Mouse (Mus musculus) embryonic stem cell, embryonic (primary cell): ENCODE results near the gene Riiad1.

Source experiments
- CTCF ChIA-PET, 4 experiments: fragments of 300-600 bp in 2 of 4; fragments of 350-600 bp in 2 of 4; sonication (Branson Sonifier 250); formaldehyde crosslinking; loops; one replicate each; lab custom pipeline; 2022; ENCODE audit warnings: inconsistent platforms in 2 of 4; lab: Charles Lee
- POLR2A ChIA-PET, 4 experiments: fragments of 300-600 bp in 2 of 4; fragments of 350-600 bp in 2 of 4; sonication (Branson Sonifier 250); formaldehyde crosslinking; loops; one replicate each; lab custom pipeline; 2022; ENCODE audit warnings: antibody characterized with exemption in 4 of 4, inconsistent platforms in 1 of 4; lab: Charles Lee

The Riiad1 gene

DNA sequence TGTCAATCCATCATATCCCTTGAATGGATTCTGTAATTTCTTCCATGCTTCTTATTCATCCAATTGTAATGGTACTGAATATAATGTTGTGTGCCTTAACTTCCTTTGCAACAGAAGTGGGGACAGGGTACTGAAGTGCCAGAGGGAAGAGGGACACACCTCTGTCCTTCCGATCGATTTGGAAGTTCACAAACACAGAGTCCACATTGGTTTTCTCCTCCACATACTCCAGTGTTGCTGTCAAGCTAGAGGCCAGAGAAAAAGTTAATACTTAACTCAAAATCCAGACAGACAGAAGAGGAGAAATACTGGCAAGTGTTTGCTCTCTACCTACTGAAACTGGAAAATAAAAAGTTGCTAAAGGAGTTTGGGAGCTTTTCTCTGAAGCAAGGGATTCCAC lies 45.8 kb downstream of the Riiad1 start:
- POLR2A ChIA-PET: interaction anchor here in 1 of 4 experiments (1.8 kb wide), 1 partner anchor 10 kb away, joined by 4 read pairs; no protein-coding TSS in a partner anchor

DNA sequence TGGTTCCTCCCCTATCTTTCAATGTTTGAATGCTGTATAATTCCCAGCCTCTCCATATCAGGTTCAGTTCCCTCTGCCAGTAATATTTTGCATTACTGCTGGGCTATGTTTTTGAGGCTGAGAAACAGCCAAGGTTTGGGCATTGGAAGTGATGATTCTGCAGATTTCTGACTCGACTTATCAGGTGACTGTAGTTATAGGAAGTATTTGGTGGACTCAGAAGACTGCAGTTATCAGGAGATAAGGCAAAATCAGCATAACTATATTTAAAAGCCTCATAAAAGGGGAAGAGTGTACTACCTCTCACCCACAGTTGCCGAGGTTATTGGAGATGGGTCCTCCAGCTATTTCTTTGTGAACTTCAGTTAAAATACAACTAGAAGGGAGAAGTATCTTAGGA lies 49.2 kb downstream of the Riiad1 start:
- ChIA-PET CTCF (no interaction called here), POLR2A (interaction anchor here in 1 of 4 experiments (1.4 kb wide), 1 partner anchor 12 kb away, joined by 8 read pairs; the partner anchor contains the start of gene Mrpl9)

More for the DNA sequence above, 45.8 kb downstream of the Riiad1 start:
- CTCF ChIA-PET: interaction anchor here in 1 of 4 experiments (1.7 kb wide), 1 partner anchor 67 kb away, joined by 4 read pairs; no protein-coding TSS in a partner anchor
